Mouse (Mus musculus): ENCODE measurements at regions not wholly inside any gene's neighbourhood (a gene's known extent, or its start where the extent isn't known, plus 50 kb on each side); places are given as distances from the start of the nearest gene placed in this dataset.
A peak's percentile ranks its signal among the peaks of the same experiment; 100 is the strongest.
"Not testable (repeated sequence)": the region's sequence is repeated elsewhere in the genome, so short reads cannot be mapped to it uniquely, and the experiment has no call there.

- H3K9me3 ChIP-seq (replicated peaks) = no peaks in the 10 kb centered on the region
- no peak overlapping the region for H3K27ac ChIP-seq (replicated peaks)
- H3K4me3 ChIP-seq (replicated peaks) = no peak overlapping the region
- no peak overlapping the region for H3K9ac ChIP-seq (replicated peaks)
- no peaks in the 10 kb centered on the region for H3K36me3 ChIP-seq
- no peaks in the 10 kb centered on the region for H3K27me3 ChIP-seq (replicated peaks)
- no peak overlapping the region for H3K4me2 ChIP-seq
- no peak for ATAC-seq (ENCODE audit: low FRiP score)
- H3K4me1 ChIP-seq = no peaks in the 10 kb centered on the region
- WGBS = 77% methylated on average over 3 of the region's 3 CpGs
Observed at GRCm38 (mm10) chr14:53832553-53832952, 421.4 kb downstream of the Dad1 start.

GRCm38 (mm10) chr14:53831651-53832050 lies 422.3 kb downstream of the Dad1 start:
- Histone ChIP-seq H3K4me1 (no peaks in the 10 kb centered on the region), H3K9me3 (replicated peaks) (no peaks in the 10 kb centered on the region), H3K4me2 (no peak overlapping the region), H3K36me3 (no peaks in the 10 kb centered on the region), H3K9ac (replicated peaks) (no peak overlapping the region), H3K27ac (replicated peaks) (no peak overlapping the region), H3K27me3 (replicated peaks) (no peaks in the 10 kb centered on the region), H3K4me3 (replicated peaks) (no peak overlapping the region)
- no peak for ATAC-seq (ENCODE audit: low FRiP score)
- WGBS = 88% methylated on average over 6 of the region's 6 CpGs

GRCm38 (mm10) chr14:53830717-53831116 lies 423.2 kb downstream of the Dad1 start:
- 64% methylated on average over 1 of the region's 1 CpGs for WGBS
- no peak for ATAC-seq (ENCODE audit: low FRiP score)

GRCm38 (mm10) chr14:53826782-53827181 lies 427.1 kb downstream of the Dad1 start:
- no peak overlapping the region for H3K4me3 ChIP-seq (replicated peaks)
- H3K27ac ChIP-seq (replicated peaks) = no peak overlapping the region
- no peak overlapping the region for H3K4me2 ChIP-seq
- no peaks in the 10 kb centered on the region for H3K9me3 ChIP-seq (replicated peaks)
- no peaks in the 10 kb centered on the region for H3K36me3 ChIP-seq
- H3K4me1 ChIP-seq = no peaks in the 10 kb centered on the region
- no peaks in the 10 kb centered on the region for H3K27me3 ChIP-seq (replicated peaks)
- ATAC-seq (ENCODE audit: low FRiP score) = no peak
- H3K9ac ChIP-seq (replicated peaks) = no peak overlapping the region
- 90% methylated on average over 4 of the region's 4 CpGs for WGBS

More at GRCm38 (mm10) chr14:53830717-53831116, 423.2 kb downstream of the Dad1 start:
- H3K4me3 ChIP-seq (replicated peaks) = no peak overlapping the region
- no peaks in the 10 kb centered on the region for H3K9me3 ChIP-seq (replicated peaks)
- no peaks in the 10 kb centered on the region for H3K36me3 ChIP-seq
- H3K4me1 ChIP-seq = no peaks in the 10 kb centered on the region
- H3K4me2 ChIP-seq = no peak overlapping the region
- no peak overlapping the region for H3K27ac ChIP-seq (replicated peaks)
- H3K9ac ChIP-seq (replicated peaks) = no peak overlapping the region
- H3K27me3 ChIP-seq (replicated peaks) = no peaks in the 10 kb centered on the region

- ATAC-seq (ENCODE audit: low FRiP score) = peak; percentile 28; the same call in 1 of the 2 replicates
- no peaks in the 10 kb centered on the region for H3K9me3 ChIP-seq (replicated peaks)
- 0 out of 2 replicates have a peak, but pooled peaks cover 3% of the 10 kb centered on the region for H3K4me1 ChIP-seq
- no peaks in the 10 kb centered on the region for H3K36me3 ChIP-seq
- no peak overlapping the region for H3K4me3 ChIP-seq (replicated peaks)
- WGBS = 19% methylated on average over 3 of the region's 3 CpGs
- H3K9ac ChIP-seq (replicated peaks) = no peak overlapping the region
- no peaks in the 10 kb centered on the region for H3K27me3 ChIP-seq (replicated peaks)
- no peak overlapping the region for H3K27ac ChIP-seq (replicated peaks)
- H3K4me2 ChIP-seq = no peak overlapping the region
Observed at GRCm38 (mm10) chr14:53806231-53806630, 447.7 kb downstream of the Dad1 start.

GRCm38 (mm10) chr14:53803698-53804620 lies 449.9 kb downstream of the Dad1 start:
- Histone ChIP-seq H3K36me3 (no peaks in the 10 kb centered on the region), H3K4me1 (0 out of 2 replicates have a peak, but pooled peaks cover 3% of the 10 kb centered on the region), H3K27me3 (replicated peaks) (no peaks in the 10 kb centered on the region), H3K4me2 (peak overlapping the region; percentile 52), H3K27ac (replicated peaks) (no peak overlapping the region), H3K9ac (replicated peaks) (no peak overlapping the region), H3K9me3 (replicated peaks) (no peaks in the 10 kb centered on the region), H3K4me3 (replicated peaks) (peak overlapping the region; percentile 16; the same call in 1 of the 2 replicates)
- peak; percentile 81 for ATAC-seq (ENCODE audit: low FRiP score)
- 28% methylated on average over 17 of the region's 17 CpGs for WGBS

GRCm38 (mm10) chr14:53802547-53802946 lies 451.4 kb downstream of the Dad1 start:
- no peaks in the 10 kb centered on the region for H3K9me3 ChIP-seq (replicated peaks)
- no peak overlapping the region for H3K4me3 ChIP-seq (replicated peaks)
- no peaks in the 10 kb centered on the region for H3K27me3 ChIP-seq (replicated peaks)
- no peak overlapping the region for H3K4me2 ChIP-seq
- no peak for ATAC-seq (ENCODE audit: low FRiP score)
- WGBS = 93% methylated on average over 3 of the region's 3 CpGs
- 0 out of 2 replicates have a peak, but pooled peaks cover 3% of the 10 kb centered on the region for H3K4me1 ChIP-seq
- no peaks in the 10 kb centered on the region for H3K36me3 ChIP-seq
- no peak overlapping the region for H3K9ac ChIP-seq (replicated peaks)
- no peak overlapping the region for H3K27ac ChIP-seq (replicated peaks)

GRCm38 (mm10) chr14:53800508-53801136 lies 453.3 kb downstream of the Dad1 start:
- no peak for ATAC-seq (ENCODE audit: low FRiP score)
- 88% methylated on average over 11 of the region's 11 CpGs for WGBS
- no peaks in the 10 kb centered on the region for H3K9me3 ChIP-seq (replicated peaks)

GRCm38 (mm10) chr14:53795160-53795559 lies 458.7 kb downstream of the Dad1 start:
- not testable (repeated sequence) for H3K4me3 ChIP-seq (replicated peaks); H3K9ac ChIP-seq (replicated peaks); H3K36me3 ChIP-seq; H3K27ac ChIP-seq (replicated peaks); H3K9me3 ChIP-seq (replicated peaks); H3K4me2 ChIP-seq; H3K4me1 ChIP-seq; H3K27me3 ChIP-seq (replicated peaks); ATAC-seq (ENCODE audit: low FRiP score)
- 60% methylated on average over 1 of the region's 1 CpGs for WGBS

More at GRCm38 (mm10) chr14:53800508-53801136, 453.3 kb downstream of the Dad1 start:
- Histone ChIP-seq H3K27me3 (replicated peaks) (no peaks in the 10 kb centered on the region), H3K9ac (replicated peaks) (no peak overlapping the region), H3K4me1 (0 out of 2 replicates have a peak, but pooled peaks cover 3% of the 10 kb centered on the region), H3K27ac (replicated peaks) (no peak overlapping the region), H3K4me2 (no peak overlapping the region), H3K4me3 (replicated peaks) (no peak overlapping the region), H3K36me3 (no peaks in the 10 kb centered on the region)

GRCm38 (mm10) chr14:53794527-53794926 lies 459.4 kb downstream of the Dad1 start:
- ATAC-seq (ENCODE audit: low FRiP score) = no peak
- Histone ChIP-seq H3K36me3 (no peaks in the 10 kb centered on the region), H3K27ac (replicated peaks) (no peak overlapping the region), H3K27me3 (replicated peaks) (no peaks in the 10 kb centered on the region), H3K9me3 (replicated peaks) (no peaks in the 10 kb centered on the region), H3K9ac (replicated peaks) (no peak overlapping the region), H3K4me3 (replicated peaks) (no peak overlapping the region), H3K4me1 (no peaks in the 10 kb centered on the region), H3K4me2 (no peak overlapping the region)
- WGBS = 85% methylated on average over 5 of the region's 5 CpGs

- H3K9ac ChIP-seq (replicated peaks); H3K27ac ChIP-seq (replicated peaks); H3K27me3 ChIP-seq (replicated peaks); H3K9me3 ChIP-seq (replicated peaks); H3K36me3 ChIP-seq; H3K4me3 ChIP-seq (replicated peaks); ATAC-seq (ENCODE audit: low FRiP score); H3K4me1 ChIP-seq; H3K4me2 ChIP-seq: not testable (repeated sequence)
- 90% methylated on average over 1 of the region's 1 CpGs for WGBS
Observed at GRCm38 (mm10) chr14:53792432-53792831, 461.5 kb downstream of the Dad1 start.

- H3K27me3 ChIP-seq (replicated peaks); H3K36me3 ChIP-seq; H3K4me1 ChIP-seq; H3K4me3 ChIP-seq (replicated peaks); H3K9me3 ChIP-seq (replicated peaks); H3K4me2 ChIP-seq; H3K9ac ChIP-seq (replicated peaks); ATAC-seq (ENCODE audit: low FRiP score); H3K27ac ChIP-seq (replicated peaks): not testable (repeated sequence)
- WGBS = 89% methylated on average over 2 of the region's 2 CpGs
Observed at GRCm38 (mm10) chr14:53785547-53785946, 468.4 kb downstream of the Dad1 start.

Data from neural tube, embryonic 15.5 days (tissue).